Mouse (Mus musculus): ENCODE data around the gene Cgrrf1. TPM values are rescaled to one million over a fixed set of nuclear protein-coding genes. Genes with fewer than 3 reads are reported as not detected.
A peak's percentile ranks its signal among the peaks of the same experiment; 100 is the strongest.
"Not testable (repeated sequence)": the region's sequence is repeated elsewhere in the genome, so short reads cannot be mapped to it uniquely, and the experiment has no call there.

Gene Cgrrf1
- polyA plus RNA-seq, 1 experiment from 2014 or later: 35.3 TPM

DNA sequence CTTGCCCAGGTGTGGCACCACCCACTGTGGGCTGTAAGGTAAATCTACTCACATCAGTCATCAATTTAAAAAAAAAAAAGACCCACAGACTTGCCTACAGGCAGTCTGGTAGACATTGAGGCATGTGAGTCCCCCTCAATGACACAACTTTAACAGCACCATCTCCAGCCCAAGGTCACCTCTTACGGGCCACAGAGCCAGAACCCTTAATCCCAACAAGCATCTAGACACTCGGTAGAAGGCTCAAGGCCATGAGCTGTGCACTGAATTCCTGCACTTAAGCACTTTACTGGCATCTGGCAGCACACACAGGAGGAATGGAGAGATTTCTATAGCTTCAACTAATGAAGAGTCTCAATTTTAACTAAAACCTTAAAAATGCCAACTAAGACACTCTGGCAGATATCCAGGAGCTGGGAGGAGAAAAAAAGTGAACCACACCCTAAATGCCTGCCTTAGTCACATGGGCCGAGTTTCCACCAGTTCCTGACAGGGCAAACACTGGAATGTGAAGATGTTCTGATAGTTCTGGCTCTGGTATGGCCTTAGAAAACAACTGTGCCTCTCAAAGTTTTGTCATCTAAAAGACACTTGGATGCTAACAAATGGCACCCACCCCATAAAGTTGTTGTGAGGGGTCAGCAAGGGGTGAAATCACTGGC, 31.1 kb upstream of the Cgrrf1 start:
- CTCF ChIA-PET: interaction anchor here (1.9 kb wide), 1 partner anchor 8 kb away, joined by 7 read pairs; no protein-coding TSS in a partner anchor
- no peak for TF ChIP-seq CTCF (IDR thresholded peaks at IDR 0.05)
- no peaks in the 10 kb centered on the region for H3K27me3 ChIP-seq
- no peak for ATAC-seq
- no peak for DNase-seq (ENCODE audit: low read depth, low spot score)
- POLR2A ChIA-PET: no interaction called here
- in situ Hi-C loops (cut with MboI; ENCODE audit: low pct_unique_long_range_greater_than_20kb): no loop called here

DNA sequence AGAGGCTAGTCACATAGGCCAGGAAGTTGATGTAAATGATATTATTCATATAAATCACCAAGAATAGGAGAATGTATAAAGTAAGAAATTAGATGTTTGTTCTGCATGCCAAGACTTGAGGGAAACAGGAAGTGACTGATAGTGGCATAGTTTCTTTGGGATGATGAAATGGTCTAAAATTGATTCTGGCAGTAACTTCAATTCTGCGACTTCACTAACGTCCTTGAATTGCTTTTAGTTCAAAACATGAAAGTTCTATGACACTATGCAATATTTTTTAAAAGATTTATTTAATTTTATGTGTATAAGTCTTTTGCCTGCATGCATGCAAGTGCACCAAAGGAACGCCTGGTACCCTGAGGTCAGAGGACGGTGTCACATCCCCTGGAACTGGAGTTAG, 28.7 kb upstream of the Cgrrf1 start:
- no peaks in the 10 kb centered on the region for H3K27me3 ChIP-seq
- in situ Hi-C loops (cut with MboI; ENCODE audit: low pct_unique_long_range_greater_than_20kb): no loop called here
- POLR2A ChIA-PET: no interaction called here
- CTCF ChIA-PET: interaction anchor here (1.8 kb wide), 1 partner anchor 14 kb away, joined by 9 read pairs; the partner anchor contains the start of gene Cnih1
- no peak for ATAC-seq
- TF ChIP-seq CTCF (IDR thresholded peaks at IDR 0.05): no peak
- DNase-seq (ENCODE audit: low read depth, low spot score): no peak

DNA sequence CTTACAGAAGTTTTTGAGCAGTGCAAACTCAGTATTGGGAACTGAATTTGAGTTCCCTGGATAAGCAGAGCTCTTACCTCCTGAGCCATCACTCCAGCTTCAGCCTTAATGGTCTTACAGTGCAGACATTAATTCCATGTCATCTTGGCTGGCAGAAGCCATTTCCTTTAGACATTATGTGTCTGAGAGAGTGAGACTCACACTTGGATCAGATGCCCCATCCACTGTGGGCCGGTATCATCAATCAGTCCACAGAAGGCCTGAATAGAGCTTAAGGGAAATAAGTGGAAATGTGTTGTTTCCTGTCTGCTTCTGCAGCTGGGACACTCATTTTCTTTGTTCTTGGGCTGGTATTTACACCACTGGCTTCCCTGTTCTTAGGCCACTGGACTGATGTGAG, 28.1 kb upstream of the Cgrrf1 start:
- in situ Hi-C loops (cut with MboI; ENCODE audit: low pct_unique_long_range_greater_than_20kb): no loop called here
- ChIA-PET POLR2A (interaction anchor here (1.0 kb wide), 1 partner anchor 22 kb away, joined by 3 read pairs; no protein-coding TSS in a partner anchor), CTCF (interaction anchor here (1.1 to 2.2 kb wide), 3 partner anchors 11 to 15 kb away, joined by 3 to 11 read pairs (median 9); partner anchors contain the start of gene Cnih1)
- DNase-seq (ENCODE audit: low read depth, low spot score) (no peak), ATAC-seq (no peak)
- TF ChIP-seq CTCF (IDR thresholded peaks at IDR 0.05): no peak
- H3K27me3 ChIP-seq: no peaks in the 10 kb centered on the region

DNA sequence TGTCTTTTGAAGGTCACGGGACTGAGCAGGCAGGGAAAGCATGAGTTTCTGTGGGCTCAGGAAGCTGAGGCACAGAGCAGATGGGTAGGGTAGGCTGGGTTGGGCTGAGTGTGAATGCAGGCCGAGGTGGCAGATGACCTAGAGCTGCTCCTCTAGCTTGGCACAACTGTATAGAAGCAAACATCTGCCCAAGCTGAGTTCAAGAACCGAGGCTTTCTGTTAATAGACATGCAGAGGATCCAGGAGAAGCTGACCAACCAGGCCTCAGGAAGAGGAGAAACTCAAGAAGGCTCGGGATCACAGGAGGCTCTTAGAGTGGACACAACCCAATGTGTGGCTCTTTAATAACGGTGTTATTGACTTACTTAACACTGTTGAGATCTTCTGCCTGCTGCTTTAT, 25.7 kb upstream of the Cgrrf1 start:
- no peaks in the 10 kb centered on the region for H3K27me3 ChIP-seq
- POLR2A ChIA-PET: no interaction called here
- ATAC-seq: no peak
- CTCF ChIA-PET: interaction anchor here (1.1 kb wide), 1 partner anchor 14 kb away, joined by 3 read pairs; no protein-coding TSS in a partner anchor
- TF ChIP-seq CTCF (IDR thresholded peaks at IDR 0.05): no peak
- in situ Hi-C loops (cut with MboI; ENCODE audit: low pct_unique_long_range_greater_than_20kb): no loop called here
- DNase-seq (ENCODE audit: low read depth, low spot score): no peak

DNA sequence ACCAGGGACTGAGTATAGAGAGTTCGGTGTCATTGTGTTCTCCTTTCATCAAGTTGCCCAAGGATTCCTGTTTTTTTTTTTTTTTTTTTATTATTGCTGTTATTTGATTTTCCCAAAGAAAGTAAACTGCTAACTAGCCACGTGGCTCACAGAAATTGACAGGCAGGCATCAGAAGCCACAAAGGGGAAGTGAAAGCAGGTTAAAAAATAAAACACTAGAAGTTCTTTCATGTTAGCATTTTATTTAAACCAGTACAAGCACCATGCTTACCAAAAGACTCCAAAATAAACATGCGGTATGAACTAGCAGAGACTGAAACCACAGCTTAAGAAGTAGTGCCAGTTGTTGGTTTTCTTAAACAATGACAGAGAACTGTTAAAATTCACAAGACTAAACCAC, 24.0 kb upstream of the Cgrrf1 start:
- H3K27me3 ChIP-seq: no peaks in the 10 kb centered on the region
- no peak for TF ChIP-seq CTCF (IDR thresholded peaks at IDR 0.05)
- in situ Hi-C loops (cut with MboI; ENCODE audit: low pct_unique_long_range_greater_than_20kb): no loop called here
- no peak for DNase-seq (ENCODE audit: low read depth, low spot score)
- POLR2A ChIA-PET: interaction anchor here (0.6 kb wide), 1 partner anchor 22 kb away, joined by 5 read pairs; no protein-coding TSS in a partner anchor
- ATAC-seq: no peak
- CTCF ChIA-PET: interaction anchor here (1.1 kb wide), 1 partner anchor 14 kb away, joined by 3 read pairs; no protein-coding TSS in a partner anchor

DNA sequence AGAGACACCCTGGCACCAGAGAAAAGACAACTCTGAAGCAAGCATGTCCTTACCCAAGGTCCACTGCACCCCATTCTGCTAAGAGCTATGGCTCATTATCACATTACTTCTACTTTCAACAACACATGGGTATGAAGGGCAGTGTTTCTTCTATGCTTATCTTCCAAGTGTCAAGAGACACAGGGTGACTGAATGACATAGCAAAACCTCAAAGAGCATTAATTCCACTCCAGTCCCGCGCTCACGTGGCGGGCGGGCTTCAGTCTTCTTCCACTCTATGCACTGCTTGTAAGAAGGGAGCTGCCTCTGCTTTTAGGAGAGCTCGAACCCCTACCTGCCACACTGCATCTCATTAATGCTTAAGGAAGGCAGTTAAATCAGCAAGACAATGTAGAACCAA, 16.3 kb upstream of the Cgrrf1 start:
- H3K27me3 ChIP-seq: no peaks in the 10 kb centered on the region
- CTCF ChIA-PET: interaction anchor here (1.3 to 3.6 kb wide), 2 partner anchors 11 to 142 kb away, joined by 3 to 11 read pairs; no protein-coding TSS in a partner anchor
- POLR2A ChIA-PET: interaction anchor here (0.7 kb wide), 1 partner anchor 46 kb away, joined by 3 read pairs; no protein-coding TSS in a partner anchor
- ATAC-seq (no peak), DNase-seq (ENCODE audit: low read depth, low spot score) (no peak)
- no peak for TF ChIP-seq CTCF (IDR thresholded peaks at IDR 0.05)
- in situ Hi-C loops (cut with MboI; ENCODE audit: low pct_unique_long_range_greater_than_20kb): no loop called here

DNA sequence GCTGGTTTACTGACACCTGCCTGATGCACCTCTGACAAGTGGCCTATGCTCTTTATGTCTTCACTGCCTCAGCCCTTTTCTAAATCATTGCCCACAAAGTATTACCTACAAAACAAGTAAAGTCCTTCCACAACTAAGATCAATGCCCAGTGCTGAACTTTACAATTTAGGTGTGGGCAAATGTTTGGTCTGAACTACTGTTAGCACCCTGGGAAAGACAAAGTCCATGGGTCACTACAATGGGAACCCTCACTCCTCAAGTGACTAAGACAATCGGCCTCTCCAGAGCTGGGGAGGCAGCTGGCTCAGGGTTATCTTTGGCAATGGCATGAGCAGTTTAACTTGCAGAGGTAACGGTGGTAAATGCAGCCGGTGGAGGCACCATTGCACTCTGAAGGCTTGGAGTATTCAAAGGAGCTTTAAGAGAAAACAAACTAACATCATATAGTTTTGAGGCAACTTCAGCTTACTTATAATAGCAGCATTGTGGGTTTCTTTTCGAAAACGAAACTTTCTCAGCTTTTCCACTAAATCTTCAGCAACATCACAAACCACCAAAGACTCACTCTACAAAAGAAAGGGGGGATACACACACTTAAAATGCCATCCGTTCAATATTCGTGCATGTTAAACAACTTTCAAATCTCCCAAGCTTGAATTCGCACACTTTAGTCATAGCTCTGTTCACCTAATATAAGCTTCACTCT, 14.9 kb upstream of the Cgrrf1 start:
- ATAC-seq: no peak
- ChIA-PET POLR2A (no interaction called here), CTCF (interaction anchor here (0.9 kb wide), 1 partner anchor 10 kb away, joined by 3 read pairs; no protein-coding TSS in a partner anchor)
- no peak for DNase-seq (ENCODE audit: low read depth, low spot score)
- H3K27me3 ChIP-seq: no peaks in the 10 kb centered on the region
- TF ChIP-seq CTCF (IDR thresholded peaks at IDR 0.05): no peak
- in situ Hi-C loops (cut with MboI; ENCODE audit: low pct_unique_long_range_greater_than_20kb): no loop called here

DNA sequence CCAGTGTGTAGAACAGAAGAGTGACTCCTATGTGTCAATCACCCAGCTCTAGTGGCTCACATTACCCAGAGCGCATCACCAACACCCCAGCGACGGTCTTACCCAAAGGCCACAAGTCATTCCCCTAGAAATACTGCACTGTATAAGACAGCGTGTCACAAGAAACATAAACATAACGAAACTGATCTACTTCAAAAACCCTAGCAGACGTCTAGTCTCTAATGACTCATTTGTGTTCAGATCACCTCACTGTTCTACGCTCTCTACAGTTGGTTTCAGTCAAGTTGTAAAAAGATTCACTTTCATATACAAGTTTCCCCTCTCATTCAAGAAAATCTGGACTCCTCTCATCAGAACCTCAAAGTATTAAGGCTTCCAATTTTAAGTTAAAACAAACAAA, 13.2 kb upstream of the Cgrrf1 start:
- in situ Hi-C loops (cut with MboI; ENCODE audit: low pct_unique_long_range_greater_than_20kb): no loop called here

DNA sequence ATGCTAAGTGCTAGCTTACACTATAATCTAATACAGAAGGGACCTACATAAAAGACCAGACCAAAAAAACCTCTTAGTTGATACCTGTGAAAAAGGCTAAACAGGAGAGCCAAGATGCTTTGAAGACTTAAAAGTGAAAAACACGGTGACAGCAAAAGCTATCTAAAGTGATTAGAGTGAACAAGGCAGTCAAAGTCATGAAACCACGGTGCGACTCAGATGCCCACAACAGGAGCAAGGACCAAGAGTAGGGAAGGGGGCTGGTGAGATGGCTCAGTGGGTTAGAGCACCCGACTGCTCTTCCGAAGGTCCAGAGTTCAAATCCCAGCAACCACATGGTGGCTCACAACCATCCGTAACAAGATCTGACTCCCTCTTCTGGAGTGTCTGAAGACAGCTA, 12.0 kb upstream of the Cgrrf1 start:
- CTCF ChIA-PET: interaction anchor here (0.9 to 1.1 kb wide), 2 partner anchors 10 to 15 kb away, joined by 3 read pairs; no protein-coding TSS in a partner anchor
- ATAC-seq; DNase-seq (ENCODE audit: low read depth, low spot score); POLR2A ChIA-PET; H3K27me3 ChIP-seq; in situ Hi-C loops (cut with MboI; ENCODE audit: low pct_unique_long_range_greater_than_20kb): not testable (repeated sequence)

More for the DNA sequence above, 13.2 kb upstream of the Cgrrf1 start:
- ATAC-seq (no peak), DNase-seq (ENCODE audit: low read depth, low spot score) (no peak)
- ChIA-PET CTCF (interaction anchor here (1.0 to 1.2 kb wide), 3 partner anchors 9 to 15 kb away, joined by 3 read pairs; no protein-coding TSS in a partner anchor), POLR2A (no interaction called here)
- no peaks in the 10 kb centered on the region for H3K27me3 ChIP-seq
- no peak for TF ChIP-seq CTCF (IDR thresholded peaks at IDR 0.05)

DNA sequence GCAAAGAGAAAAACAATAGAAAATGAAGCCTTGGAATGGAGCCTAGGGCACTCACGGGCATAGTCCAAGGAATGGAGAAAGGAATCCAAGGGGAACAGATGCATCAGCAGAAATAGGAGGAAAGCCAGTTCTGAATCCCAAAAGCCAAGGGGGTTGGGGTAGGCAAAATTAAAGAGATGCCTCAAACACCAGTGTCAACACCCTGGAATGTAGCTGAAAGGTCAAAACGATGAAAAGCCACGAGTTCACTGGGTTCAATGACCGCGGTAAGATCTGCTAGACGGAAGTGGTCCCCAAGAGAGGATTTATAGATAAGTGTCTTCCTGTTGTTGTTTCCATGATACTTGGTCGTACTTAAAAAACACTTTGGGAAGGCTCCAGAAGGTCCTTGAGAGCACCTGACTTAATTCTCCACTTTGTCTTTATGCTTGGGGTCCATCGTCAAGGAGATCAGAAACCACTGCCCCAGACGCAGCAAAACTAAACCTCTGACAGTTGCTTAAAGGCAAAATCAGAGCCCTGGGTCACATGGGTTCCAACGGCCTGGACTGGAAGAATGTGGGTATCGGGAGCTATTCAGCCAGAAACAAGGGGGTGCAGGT, 10.6 kb upstream of the Cgrrf1 start:
- ATAC-seq (peak; percentile 58), DNase-seq (ENCODE audit: low read depth, low spot score) (no peak)
- in situ Hi-C loops (cut with MboI; ENCODE audit: low pct_unique_long_range_greater_than_20kb): no loop called here
- ChIA-PET CTCF (interaction anchor here (1.1 kb wide), 1 partner anchor 16 kb away, joined by 3 read pairs; no protein-coding TSS in a partner anchor), POLR2A (interaction anchor here (1.1 to 1.2 kb wide), 2 partner anchors 12 to 33 kb away, joined by 3 read pairs; partner anchors contain the start of gene Cnih1)
- TF ChIP-seq CTCF (IDR thresholded peaks at IDR 0.05): no peak
- no peaks in the 10 kb centered on the region for H3K27me3 ChIP-seq
